Mouse (Mus musculus) megakaryocyte progenitor cell, adult 5-6 weeks (primary cell): ENCODE results near the gene Mcoln3. TPM values are rescaled to one million over a fixed set of nuclear protein-coding genes. Genes with fewer than 3 reads are reported as not detected.

Experiments
- ATAC-seq: replicated peaks from 2 replicates; pipeline ENCODE4 v1.8.0; 2016; ENCODE audit warnings: mild to moderate bottlenecking, moderate TSS enrichment, inconsistent platforms; ENCODE audit not compliant: poor library complexity
- total RNA-seq, 2 experiments: library from RNA; stranded (forward) in 1 of 2; stranded (reverse) in 1 of 2; fragments of 157-497, 149-512 nt in 1 of 2; fragments of 200-1000 nt in 1 of 2; gene quantifications; 2 replicates each; pipeline versions ENCODE4 v1.2.3 to v1.2.4; 2015 to 2017

The Mcoln3 gene
- total RNA-seq, 2 experiments from 2014 or later = 0.07 to 0.21 TPM

- ATAC-seq = no peak
Observed at GRCm38 (mm10) chr3:146123464-146123825, 6.2 kb downstream of the Mcoln3 start.

GRCm38 (mm10) chr3:146127205-146127604 is 10.0 kb downstream of the Mcoln3 start:
- peak; percentile 94 for ATAC-seq

- ATAC-seq = peak; percentile 80
Observed at GRCm38 (mm10) chr3:146134834-146135233, 17.6 kb downstream of the Mcoln3 start.

- peak; percentile 42 for ATAC-seq
Observed at GRCm38 (mm10) chr3:146135417-146135816, 18.2 kb downstream of the Mcoln3 start.

DNA sequence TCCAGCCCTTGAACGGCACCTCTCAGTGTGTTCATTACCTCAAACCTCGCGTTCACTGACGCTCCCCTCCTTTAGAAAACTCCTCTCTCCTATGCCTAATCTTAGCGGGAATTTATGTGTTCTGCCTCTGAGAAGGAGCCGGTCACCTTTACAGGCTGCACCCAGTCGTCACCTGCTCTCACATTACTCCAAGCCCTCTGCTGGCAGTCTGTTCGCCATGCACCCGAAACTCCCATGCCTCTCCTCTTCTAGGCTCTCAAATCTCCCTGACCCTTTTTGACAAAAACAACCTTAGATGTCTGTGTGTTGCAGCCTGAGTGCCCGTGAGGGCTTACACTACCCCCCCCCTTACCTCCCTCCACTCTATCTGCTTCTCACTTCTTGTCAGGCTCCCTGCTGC is 19.2 kb downstream of the Mcoln3 start:
- peak; percentile 78 for ATAC-seq

- no peak for ATAC-seq
Observed at GRCm38 (mm10) chr3:146140276-146140675, 23.0 kb downstream of the Mcoln3 start.

DNA sequence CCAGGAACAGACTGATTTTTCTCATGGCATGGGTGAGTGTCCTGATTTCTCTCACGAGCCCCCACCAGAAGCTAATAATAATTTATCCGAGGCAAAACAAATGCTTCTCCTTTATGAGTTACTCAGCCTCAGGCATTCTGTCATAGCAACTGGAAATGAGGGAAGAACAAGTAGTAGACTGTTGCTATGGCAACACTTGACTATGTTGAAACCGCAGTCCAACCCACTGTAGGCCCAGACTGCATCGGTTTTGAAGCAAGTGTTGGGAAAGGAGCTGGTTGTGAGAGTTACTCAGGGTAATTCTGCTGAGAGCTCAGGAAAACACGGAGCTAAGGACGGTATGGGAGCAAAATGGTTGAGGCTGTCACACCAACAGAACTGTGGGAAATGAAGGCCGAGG is 25.3 kb downstream of the Mcoln3 start:
- no peak for ATAC-seq

DNA sequence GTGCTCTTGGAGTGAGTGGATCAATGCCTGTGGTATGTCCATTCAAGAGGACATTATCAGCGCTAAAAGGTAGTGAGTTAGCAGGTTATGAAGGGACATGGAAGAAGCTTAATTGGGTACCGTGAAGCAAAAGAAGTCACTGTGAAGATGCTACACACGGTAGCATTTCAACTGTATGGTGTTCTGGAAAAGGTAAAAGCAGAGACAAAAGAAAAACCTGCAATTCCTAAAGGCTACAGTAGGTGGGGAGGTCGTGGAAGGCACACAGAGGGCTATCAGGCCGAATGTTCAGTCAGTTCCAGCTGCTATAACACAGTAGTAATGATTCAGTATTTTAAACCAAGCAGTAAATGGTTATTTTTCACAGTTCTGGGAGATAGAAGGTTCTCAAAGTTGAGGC is 28.3 kb downstream of the Mcoln3 start:
- peak; percentile 48; the same call in 1 of the 2 replicates for ATAC-seq

DNA sequence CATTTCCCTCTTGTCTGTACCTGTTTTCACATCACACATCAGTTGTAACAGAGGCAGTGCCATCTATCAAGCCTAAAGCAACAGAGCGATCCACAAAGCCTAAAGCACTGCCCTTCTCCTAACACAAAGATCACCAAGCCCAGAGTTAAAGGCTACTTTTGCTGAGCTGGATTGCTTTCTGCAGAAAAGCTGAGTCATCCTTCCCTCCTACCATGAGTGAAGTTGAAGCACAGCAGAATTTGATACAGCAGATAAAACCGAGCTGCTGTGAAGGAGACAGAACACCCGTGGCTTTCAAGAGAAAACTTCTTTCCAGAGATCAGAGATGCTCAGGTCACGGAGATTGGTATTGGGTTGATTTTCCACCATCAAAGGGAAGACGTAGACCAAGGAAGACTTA is 28.9 kb downstream of the Mcoln3 start:
- ATAC-seq = peak; percentile 37

DNA sequence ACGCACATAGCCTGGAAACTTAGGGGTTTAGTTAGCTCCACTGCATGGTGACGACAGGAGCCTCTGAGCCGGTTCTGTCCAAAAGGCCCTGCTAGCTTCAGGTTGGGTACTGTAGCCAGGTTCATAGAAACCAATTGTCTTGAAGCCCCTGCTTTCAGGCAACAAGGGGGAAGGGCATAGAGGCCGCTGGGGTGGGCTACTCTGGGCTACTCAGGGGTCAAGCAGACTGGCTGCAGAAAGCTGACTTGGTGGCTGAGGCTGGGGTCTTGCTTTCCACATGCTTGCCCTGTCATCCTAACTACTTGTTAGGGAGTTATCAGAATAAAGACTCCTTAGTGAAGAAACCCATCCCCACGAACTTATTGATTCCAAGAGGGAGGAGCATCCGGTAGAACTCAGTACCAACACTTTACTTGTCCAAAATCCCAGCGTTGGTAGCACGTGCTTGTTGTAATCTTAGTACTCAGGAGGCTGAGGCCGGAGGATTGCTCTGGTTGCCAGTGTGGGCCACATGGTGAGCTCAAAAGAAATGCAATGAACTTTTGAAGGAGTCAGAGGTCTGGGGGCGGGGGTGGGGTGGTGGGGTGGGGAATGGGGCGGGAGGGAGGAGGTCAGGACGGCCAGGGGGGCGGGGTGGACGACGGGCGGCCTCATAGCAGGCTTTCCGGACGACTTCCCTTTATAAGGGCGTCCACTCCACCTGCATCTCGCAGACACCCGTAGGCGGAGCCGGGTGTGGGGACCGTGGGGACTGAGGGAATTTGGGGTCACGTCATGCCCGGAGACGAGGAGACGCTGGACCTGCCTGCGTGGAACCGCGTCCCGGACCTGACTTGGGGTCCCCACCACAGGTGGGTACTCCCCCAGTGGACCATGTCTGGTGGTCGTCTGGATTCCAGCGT is 32.2 kb downstream of the Mcoln3 start, which contains the start of gene Mcoln2:
TSS of gene Mcoln2 (plus strand) at position 678 of the 902 bp plus-strand sequence.
- peak; percentile 50 for ATAC-seq

- peak; percentile 75 for ATAC-seq
Observed at GRCm38 (mm10) chr3:146150058-146150400, 32.8 kb downstream of the Mcoln3 start.

- ATAC-seq = peak; percentile 21; the same call in 1 of the 2 replicates
Observed at GRCm38 (mm10) chr3:146150560-146150959, 33.3 kb downstream of the Mcoln3 start.

DNA sequence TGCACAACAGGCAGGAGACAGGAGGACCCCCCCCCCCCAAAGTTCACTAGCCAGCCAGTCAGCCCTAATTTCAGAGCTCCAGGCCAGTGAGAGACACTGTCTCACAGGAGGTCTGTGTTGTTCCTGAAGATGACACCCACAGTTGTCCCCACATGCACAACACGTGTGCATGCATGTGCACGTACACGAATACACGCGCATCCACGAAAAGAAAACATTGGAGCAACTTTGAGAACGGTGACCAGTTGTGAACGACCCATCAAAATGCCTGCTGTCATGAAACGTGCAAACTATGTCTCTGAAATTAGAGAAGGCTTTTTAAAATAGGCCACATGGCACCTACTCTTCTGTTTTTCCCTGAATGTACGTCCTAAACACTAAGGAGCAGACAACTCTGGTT is 34.1 kb downstream of the Mcoln3 start:
- no peak for ATAC-seq

DNA sequence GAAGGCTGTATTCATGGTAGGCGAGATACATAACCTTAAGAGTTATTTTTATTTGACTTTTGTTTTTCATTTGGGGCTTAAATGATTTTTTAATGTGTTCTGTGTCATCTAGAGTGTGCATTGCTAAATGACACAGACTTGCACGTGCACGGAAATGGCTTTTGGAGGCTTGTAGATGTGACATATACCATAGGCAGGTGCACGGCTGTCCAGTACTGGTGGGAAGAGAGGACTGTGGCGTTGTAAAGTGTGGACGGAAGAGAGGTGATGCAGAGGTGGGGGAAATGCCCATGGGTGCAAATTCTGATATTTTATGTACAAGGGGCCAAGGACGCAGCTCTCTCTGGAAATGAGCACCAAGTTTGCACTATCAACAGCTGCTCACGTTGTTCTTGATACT is 34.5 kb downstream of the Mcoln3 start:
- no peak for ATAC-seq

GRCm38 (mm10) chr3:146152348-146152747 is 35.1 kb downstream of the Mcoln3 start:
- ATAC-seq = no peak

- ATAC-seq = no peak
Observed at GRCm38 (mm10) chr3:146152913-146153312, 35.7 kb downstream of the Mcoln3 start.

DNA sequence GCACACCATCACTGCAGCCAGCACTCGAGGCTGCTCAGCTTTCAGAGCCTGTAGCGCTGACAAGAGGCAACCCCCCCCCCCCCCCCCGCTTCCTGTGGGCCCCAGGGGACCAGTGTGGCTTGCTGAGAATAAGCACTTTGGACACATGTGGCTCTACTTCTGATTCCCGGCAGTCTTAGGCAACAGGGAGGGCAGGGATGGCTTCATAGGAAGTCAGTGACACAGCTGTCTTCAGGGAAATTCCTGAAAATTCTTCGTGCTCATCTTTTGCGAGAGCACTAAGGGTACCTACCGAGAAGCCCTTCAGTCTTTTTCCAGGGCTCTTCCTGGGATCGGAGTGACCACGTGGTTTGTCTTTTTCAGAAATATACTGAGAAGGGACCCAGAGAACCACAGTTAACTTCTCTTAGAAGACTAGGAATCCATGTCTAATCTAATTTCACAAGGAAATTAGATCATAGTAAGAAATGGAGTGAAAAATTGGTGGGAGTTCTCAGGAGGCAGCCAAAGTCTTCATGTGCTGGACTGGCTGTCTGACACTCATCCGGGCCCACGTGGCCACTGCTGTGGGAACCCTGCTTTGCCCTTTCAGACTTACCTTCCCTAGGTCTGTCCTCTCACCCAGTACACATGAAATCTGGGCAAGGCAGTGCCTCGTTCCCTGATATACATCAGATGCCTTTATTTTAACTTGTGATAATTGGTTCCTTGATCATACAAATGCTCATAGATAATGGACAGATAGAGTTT is 36.8 kb downstream of the Mcoln3 start:
- no peak for ATAC-seq

DNA sequence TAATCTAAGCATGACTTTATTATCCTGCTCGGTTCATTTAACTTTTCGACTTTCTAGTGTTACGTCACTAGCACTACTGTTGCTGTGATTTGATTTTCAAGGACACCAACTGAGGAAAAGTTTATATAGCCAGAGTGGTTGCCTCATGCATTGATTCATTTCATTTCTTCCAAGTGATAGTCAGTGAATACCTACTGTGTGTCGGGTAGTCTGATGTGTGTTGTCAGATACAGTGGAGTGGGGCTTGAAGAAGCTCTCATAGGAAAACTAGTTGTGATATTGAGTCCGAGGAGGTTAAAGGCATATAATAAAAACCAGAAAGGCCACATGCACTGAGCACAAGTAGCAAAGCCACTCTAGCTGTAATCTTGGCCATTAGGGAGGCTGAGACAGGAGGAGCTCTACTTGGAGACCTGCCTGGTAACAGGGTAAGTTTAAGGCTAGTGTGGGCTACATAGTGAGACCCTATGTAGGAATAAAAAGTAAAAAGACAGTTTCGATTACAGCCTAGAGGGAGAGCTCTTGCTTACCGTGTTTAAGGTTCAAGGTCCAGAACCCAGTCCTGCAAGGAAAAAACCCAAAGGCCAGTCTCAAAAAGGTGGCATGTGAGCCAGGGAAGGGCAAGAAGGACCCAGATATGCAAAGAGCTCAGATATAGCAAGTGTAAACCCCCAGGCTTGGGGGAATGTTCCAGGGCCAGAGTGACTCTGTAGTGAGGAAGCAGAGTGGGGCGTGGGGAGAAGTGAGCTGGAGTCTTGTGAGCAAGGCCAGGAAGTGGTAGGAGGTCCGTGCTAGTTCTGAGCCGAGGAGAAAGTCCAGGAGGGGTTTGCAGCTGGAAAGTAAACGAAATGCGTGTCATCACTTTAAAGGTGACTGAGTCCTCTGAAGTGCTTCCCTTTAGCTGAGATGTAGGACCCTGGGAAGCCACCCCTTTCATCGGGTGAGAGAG is 38.7 kb downstream of the Mcoln3 start:
- ATAC-seq = peak; percentile 54

DNA sequence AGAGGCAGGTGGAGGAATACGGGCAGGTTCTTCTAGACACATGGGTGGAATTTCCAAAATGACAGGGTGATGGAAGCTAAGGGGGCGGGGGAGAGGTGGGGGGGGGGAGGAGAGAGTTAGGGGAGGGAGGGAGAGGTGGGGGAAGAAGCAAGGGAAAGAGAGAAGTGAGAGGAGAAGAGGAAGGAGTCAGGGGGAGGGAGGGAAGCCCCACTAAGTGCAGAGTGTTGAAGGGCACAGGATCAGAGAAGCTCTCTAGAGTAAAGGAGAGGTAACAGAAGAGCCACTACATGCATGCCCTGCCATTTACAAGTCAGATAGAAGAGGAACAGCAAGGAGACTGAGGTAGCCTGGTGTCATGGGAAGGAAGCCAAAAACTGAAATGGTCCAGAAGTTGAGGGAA is 39.6 kb downstream of the Mcoln3 start:
- ATAC-seq = peak; percentile 32

DNA sequence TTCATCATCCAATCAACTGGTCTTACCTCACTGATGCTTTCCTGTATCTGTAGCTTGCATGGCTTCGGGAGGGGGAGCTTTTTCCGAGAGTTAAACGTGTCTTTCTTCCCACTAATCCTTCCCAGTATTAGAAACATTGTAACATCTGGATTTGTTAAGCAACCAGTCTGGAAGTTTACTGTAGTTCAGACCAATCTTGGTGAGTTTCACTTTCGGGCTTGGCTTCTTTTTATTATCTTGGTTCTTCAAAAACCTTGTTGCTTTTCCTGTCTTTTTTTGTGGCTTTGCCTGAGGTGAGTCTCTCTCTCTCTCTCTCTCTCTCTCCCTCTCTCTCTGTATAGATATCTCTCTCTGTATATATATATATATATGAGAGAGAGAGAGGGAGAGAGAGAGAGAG is 40.8 kb downstream of the Mcoln3 start:
- no peak for ATAC-seq

DNA sequence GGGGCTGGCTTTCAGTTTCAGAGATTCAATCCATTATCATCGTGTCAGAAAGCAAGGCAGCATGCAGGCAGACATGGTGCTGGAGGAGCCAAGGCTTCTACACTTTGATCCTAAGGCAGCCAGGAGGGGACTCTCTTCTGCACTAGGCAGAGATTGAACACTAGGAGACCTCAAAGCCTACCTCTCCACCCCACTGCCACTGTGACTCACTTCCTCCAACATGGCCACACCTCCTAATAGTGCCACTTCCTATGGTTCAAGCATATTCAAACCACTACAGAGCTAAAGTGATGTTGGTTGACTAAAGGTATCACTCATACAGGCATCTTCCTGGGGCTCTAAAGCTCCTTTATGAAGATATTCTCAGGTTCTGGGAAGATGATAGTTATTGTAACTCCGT is 42.1 kb downstream of the Mcoln3 start:
- ATAC-seq = peak; percentile 45
